Mouse (Mus musculus): ENCODE measurements around the gene Tubb1.

DNA sequence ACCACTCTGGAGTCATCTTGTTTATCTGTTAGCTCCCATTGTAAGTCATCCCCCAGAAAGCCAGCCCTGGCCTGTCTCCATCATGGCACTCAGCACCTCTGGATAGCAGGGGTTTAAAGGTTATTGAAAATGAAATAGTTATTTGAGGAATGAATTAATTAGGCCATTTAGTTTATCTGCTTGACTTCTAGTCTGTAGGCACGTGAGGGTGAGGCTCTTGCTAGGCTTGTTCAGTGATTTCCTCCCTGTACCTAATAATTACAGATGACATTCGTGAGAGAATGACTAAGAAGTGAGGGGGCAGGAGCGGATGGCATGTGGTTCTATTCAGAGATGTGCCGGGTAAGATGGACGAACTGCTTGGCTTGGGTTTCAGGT, 23.0 kb downstream of the Tubb1 start:
- TF ChIP-seq CTCF (IDR thresholded peaks at IDR 0.05; ENCODE audit: extremely low read depth, insufficient read length, insufficient replicate concordance, low read depth, low read length) (no peak), POLR2A (IDR thresholded peaks at IDR 0.05; ENCODE audit: low read depth, low read length) (no peak)

Measured in small intestine, adult 2 months (tissue).